Mouse (Mus musculus) stomach, embryonic 16.5 days (tissue): ENCODE data around the gene Kif18a. TPM values are rescaled to one million over a fixed set of nuclear protein-coding genes. Genes with fewer than 3 reads are reported as not detected.

ENCODE experiments used
- ATAC-seq: fragments of 200-750 bp; cut with Nextera tagmentation; 2 replicates; pipeline ENCODE4 v1.8.0; 2017; ENCODE audit warnings: moderate number of reproducible peaks, moderate TSS enrichment; ENCODE audit not compliant: insufficient read depth, low FRiP score
- H3K27ac ChIP-seq: fragments of 300-500 bp; sonication (generic); 2 replicates; pipeline ENCODE4 v1.5.1; 2014; ENCODE audit warnings: low read length
- H3K27me3 ChIP-seq: fragments of 300-500 bp; sonication (generic); 2 replicates; pipeline ENCODE4 v1.6.1; 2014; ENCODE audit warnings: low read length, control low read depth, mixed read lengths; ENCODE audit not compliant: control insufficient read depth, insufficient read depth
- H3K36me3 ChIP-seq: fragments of 300-500 bp; sonication (generic); 2 replicates; pipeline ENCODE4 v1.6.1; 2014; ENCODE audit warnings: low read length; ENCODE audit not compliant: control insufficient read depth, insufficient read depth
- H3K4me1 ChIP-seq: fragments of 300-500 bp; sonication (generic); 2 replicates; pipeline ENCODE4 v1.6.1; 2014; ENCODE audit warnings: low read length, control low read depth, mixed read lengths; ENCODE audit not compliant: control insufficient read depth, insufficient read depth
- H3K4me2 ChIP-seq: fragments of 300-500 bp; sonication (generic); 2 replicates; pipeline ENCODE4 v1.6.1; 2014; ENCODE audit warnings: low read depth, low read length, mixed read lengths
- H3K4me3 ChIP-seq: fragments of 300-500 bp; sonication (generic); replicated peaks from 2 replicates; pipeline ENCODE4 v1.5.1; 2014; ENCODE audit warnings: mild to moderate bottlenecking, low read length
- H3K9ac ChIP-seq: fragments of 300-500 bp; sonication (generic); 2 replicates; pipeline ENCODE4 v1.6.1; 2014; ENCODE audit warnings: low read length
- H3K9me3 ChIP-seq: fragments of 300-500 bp; sonication (generic); replicated peaks from 2 replicates; pipeline ENCODE4 v1.6.1; 2016; ENCODE audit warnings: low read length, control low read depth; ENCODE audit not compliant: control insufficient read depth
- WGBS: fragments of 180-500 bp; shearing (Covaris S2); extraction: QIAGEN DNeasy Blood & Tissue Kit; methylation state at CpG from one replicate; pipeline ENCODE4 v1.1.7; 2014; 5-methylcytosine and 5-hydroxymethylcytosine counted together
- polyA plus RNA-seq: library from polyadenylated mRNA; unstranded; fragments of >200 nt; fragmentation: Nextera tagmentation; extraction: Ambion mirVana; gene quantifications from 2 replicates; pipeline ENCODE4 v1.2.1, GENCODE M21; 2015

Kif18a gene
- polyA plus RNA-seq, 1 experiment from 2014 or later: 16.6 TPM

DNA sequence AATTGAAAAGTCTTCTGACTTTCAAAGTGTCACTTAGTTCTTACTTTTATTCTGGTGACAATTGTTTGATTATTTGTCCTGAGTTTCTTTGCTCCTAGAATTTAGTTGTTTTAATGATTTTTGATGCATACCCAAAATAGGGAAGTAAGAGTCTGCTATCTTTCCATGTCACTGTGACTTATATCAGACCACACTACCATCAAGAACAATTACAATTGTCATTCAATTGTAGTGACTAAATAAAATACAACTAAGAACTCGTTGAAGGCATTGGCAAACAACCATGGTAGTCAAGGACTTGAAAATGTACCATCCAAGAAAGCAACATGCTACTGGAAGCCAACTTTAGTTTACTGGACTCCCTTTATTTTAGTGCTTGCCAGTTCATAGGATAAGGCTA, 55.2 kb downstream of the Kif18a start:
- Histone ChIP-seq H3K4me1 (no peaks in the 10 kb centered on the region), H3K27me3 (no peaks in the 10 kb centered on the region), H3K27ac (no peak overlapping the region), H3K36me3 (0 out of 2 replicates have a peak, but pooled peaks cover 2% of the 10 kb centered on the region), H3K4me3 (no peak overlapping the region), H3K4me2 (no peak overlapping the region), H3K9ac (no peak overlapping the region), H3K9me3 (no peaks in the 10 kb centered on the region)
- no peak for ATAC-seq
- WGBS: 89% methylated on average over 1 of the region's 1 CpGs

GRCm38 (mm10) chr2:109345386-109345785, 64.8 kb downstream of the Kif18a start:
- H3K9me3 ChIP-seq: no peaks in the 10 kb centered on the region
- H3K9ac ChIP-seq: no peak overlapping the region
- no peaks in the 10 kb centered on the region for H3K4me1 ChIP-seq
- H3K4me3 ChIP-seq: no peak overlapping the region
- H3K27me3 ChIP-seq: no peaks in the 10 kb centered on the region
- H3K27ac ChIP-seq: no peak overlapping the region
- H3K36me3 ChIP-seq: no peaks in the 10 kb centered on the region
- no peak for ATAC-seq
- WGBS: 89% methylated on average over 4 of the region's 4 CpGs
- H3K4me2 ChIP-seq: no peak overlapping the region

GRCm38 (mm10) chr2:109348742-109349141, 68.2 kb downstream of the Kif18a start:
- ATAC-seq: no peak
- H3K36me3 ChIP-seq: no peaks in the 10 kb centered on the region
- no peaks in the 10 kb centered on the region for H3K4me1 ChIP-seq
- H3K4me2 ChIP-seq: no peak overlapping the region
- WGBS: 64% methylated on average over 4 of the region's 4 CpGs
- no peak overlapping the region for H3K4me3 ChIP-seq
- no peaks in the 10 kb centered on the region for H3K9me3 ChIP-seq
- H3K9ac ChIP-seq: no peak overlapping the region
- no peaks in the 10 kb centered on the region for H3K27me3 ChIP-seq
- H3K27ac ChIP-seq: no peak overlapping the region

DNA sequence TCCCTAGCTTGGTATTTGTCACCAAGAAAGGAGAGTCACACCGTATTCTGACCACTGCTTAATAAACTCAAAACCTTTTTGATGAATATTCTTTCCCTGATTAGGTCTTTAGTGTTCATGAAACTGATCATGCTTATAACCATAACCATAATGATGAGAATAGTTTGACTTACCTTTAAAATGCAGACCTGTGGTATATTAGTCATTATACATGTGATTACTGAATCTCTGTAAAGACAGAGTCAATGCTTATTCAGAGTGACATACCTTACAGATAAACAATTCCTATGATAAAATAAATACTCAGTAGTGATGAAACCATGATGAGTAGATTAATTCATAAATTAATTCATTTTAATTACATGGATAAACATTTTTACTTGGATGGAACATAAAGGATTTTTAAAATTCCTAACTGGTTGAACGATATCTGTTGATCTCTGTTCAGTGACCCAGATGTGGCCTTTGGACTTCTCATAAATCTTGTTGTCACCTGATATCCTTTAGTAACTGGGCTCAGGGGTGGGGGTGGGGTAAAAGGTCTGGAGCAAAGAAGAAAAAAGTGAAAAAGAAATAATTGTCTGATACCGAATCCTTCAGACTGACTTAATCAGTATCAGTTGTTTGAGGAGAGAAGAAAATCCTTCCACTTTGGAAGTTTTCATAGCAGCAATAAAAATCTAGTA, 78.1 kb downstream of the Kif18a start:
- Histone ChIP-seq H3K4me3 (no peak overlapping the region), H3K4me2 (no peak overlapping the region), H3K9ac (no peak overlapping the region), H3K27ac (no peak overlapping the region), H3K9me3 (no peaks in the 10 kb centered on the region), H3K36me3 (no peaks in the 10 kb centered on the region), H3K4me1 (no peaks in the 10 kb centered on the region), H3K27me3 (no peaks in the 10 kb centered on the region)
- 34% methylated on average over 3 of the region's 3 CpGs for WGBS
- ATAC-seq: no peak

- H3K4me2 ChIP-seq: no peak overlapping the region
- H3K4me3 ChIP-seq: no peak overlapping the region
- no peaks in the 10 kb centered on the region for H3K9me3 ChIP-seq
- no peak overlapping the region for H3K9ac ChIP-seq
- ATAC-seq: no peak
- H3K4me1 ChIP-seq: no peaks in the 10 kb centered on the region
- H3K27ac ChIP-seq: no peak overlapping the region
- 73% methylated on average over 1 of the region's 1 CpGs for WGBS
- H3K36me3 ChIP-seq: no peaks in the 10 kb centered on the region
- no peaks in the 10 kb centered on the region for H3K27me3 ChIP-seq
These were observed 85.4 kb downstream of the Kif18a start for GRCm38 (mm10) chr2:109365962-109366361.

GRCm38 (mm10) chr2:109374881-109375280, 94.3 kb downstream of the Kif18a start:
- Histone ChIP-seq H3K9ac (no peak overlapping the region), H3K27me3 (no peaks in the 10 kb centered on the region), H3K9me3 (no peaks in the 10 kb centered on the region), H3K4me2 (no peak overlapping the region), H3K4me1 (no peaks in the 10 kb centered on the region), H3K27ac (no peak overlapping the region), H3K36me3 (no peaks in the 10 kb centered on the region), H3K4me3 (no peak overlapping the region)
- no peak for ATAC-seq
- WGBS: 38% methylated on average over 2 of the region's 2 CpGs

GRCm38 (mm10) chr2:109384019-109384418, 103.5 kb downstream of the Kif18a start:
- no peaks in the 10 kb centered on the region for H3K9me3 ChIP-seq
- H3K9ac ChIP-seq: no peak overlapping the region
- no peak for ATAC-seq
- H3K27ac ChIP-seq: no peak overlapping the region
- H3K4me1 ChIP-seq: no peaks in the 10 kb centered on the region
- H3K4me2 ChIP-seq: no peak overlapping the region
- WGBS: 59% methylated on average over 1 of the region's 1 CpGs
- H3K4me3 ChIP-seq: no peak overlapping the region
- H3K36me3 ChIP-seq: no peaks in the 10 kb centered on the region
- H3K27me3 ChIP-seq: no peaks in the 10 kb centered on the region

GRCm38 (mm10) chr2:109386211-109386610, 105.7 kb downstream of the Kif18a start:
- Histone ChIP-seq H3K4me3 (no peak overlapping the region), H3K27ac (no peak overlapping the region), H3K36me3 (no peaks in the 10 kb centered on the region), H3K9ac (no peak overlapping the region), H3K27me3 (no peaks in the 10 kb centered on the region), H3K4me1 (no peaks in the 10 kb centered on the region), H3K9me3 (no peaks in the 10 kb centered on the region), H3K4me2 (no peak overlapping the region)
- no peak for ATAC-seq
- 33% methylated on average over 1 of the region's 1 CpGs for WGBS

DNA sequence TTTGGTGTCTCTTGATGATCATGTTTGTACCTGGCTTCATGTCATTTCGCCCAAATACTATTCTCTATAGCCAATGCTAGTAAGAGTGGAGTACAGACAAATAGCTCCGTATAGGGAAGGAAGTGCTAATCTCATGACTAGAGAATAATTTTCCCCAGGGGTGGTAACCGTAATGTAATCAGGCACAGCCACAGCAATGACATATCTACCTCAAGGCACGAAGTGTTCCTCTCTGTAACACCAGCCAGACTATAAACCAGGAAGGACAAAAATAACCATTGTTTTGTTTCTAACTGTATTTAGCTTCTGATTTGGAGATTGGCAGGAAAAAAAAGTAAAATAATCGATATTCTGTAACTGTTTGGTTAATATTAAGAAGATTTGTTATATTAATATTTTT, 108.2 kb downstream of the Kif18a start:
- Histone ChIP-seq H3K4me1 (no peaks in the 10 kb centered on the region), H3K36me3 (no peaks in the 10 kb centered on the region), H3K9me3 (no peaks in the 10 kb centered on the region), H3K9ac (no peak overlapping the region), H3K27me3 (no peaks in the 10 kb centered on the region), H3K27ac (no peak overlapping the region), H3K4me2 (no peak overlapping the region), H3K4me3 (no peak overlapping the region)
- 74% methylated on average over 5 of the region's 5 CpGs for WGBS
- no peak for ATAC-seq
